Mouse (Mus musculus): Measurements from ENCODE around the gene Atp6v0d1. TPM values are rescaled to one million over a fixed set of nuclear protein-coding genes. Genes with fewer than 3 reads are reported as not detected.

Atp6v0d1 gene
- total RNA-seq, 2 experiments from 2014 or later = 103 to 113 TPM

- no peak for DNase-seq (ENCODE audit: low spot score in 2 of 2)
These were observed 23.7 kb downstream of the Atp6v0d1 start for GRCm38 (mm10) chr8:105542032-105542656.

GRCm38 (mm10) chr8:105538940-105539339 is 26.9 kb downstream of the Atp6v0d1 start:
- no peak for DNase-seq (ENCODE audit: low spot score in 2 of 2)

GRCm38 (mm10) chr8:105537011-105537677 is 28.7 kb downstream of the Atp6v0d1 start:
- DNase-seq (ENCODE audit: low spot score in 2 of 2) = no peak

GRCm38 (mm10) chr8:105536546-105536945 is 29.3 kb downstream of the Atp6v0d1 start:
- no peak for DNase-seq (ENCODE audit: low spot score in 2 of 2)

GRCm38 (mm10) chr8:105533892-105534329 is 31.9 kb downstream of the Atp6v0d1 start:
- peak in 1 of 2 experiments; percentile 60 for DNase-seq (ENCODE audit: low spot score in 2 of 2)

GRCm38 (mm10) chr8:105533439-105533838 is 32.4 kb downstream of the Atp6v0d1 start:
- DNase-seq (ENCODE audit: low spot score in 2 of 2) = no peak

GRCm38 (mm10) chr8:105531774-105532173 is 34.1 kb downstream of the Atp6v0d1 start:
- DNase-seq (ENCODE audit: low spot score in 2 of 2) = no peak

GRCm38 (mm10) chr8:105529271-105529670 is 36.6 kb downstream of the Atp6v0d1 start:
- no peak for DNase-seq (ENCODE audit: low spot score in 2 of 2)

- no peak for DNase-seq (ENCODE audit: low spot score in 2 of 2)
These were observed 37.6 kb downstream of the Atp6v0d1 start for GRCm38 (mm10) chr8:105528206-105528605.

- DNase-seq (ENCODE audit: low spot score in 2 of 2) = no peak
These were observed 38.7 kb downstream of the Atp6v0d1 start for GRCm38 (mm10) chr8:105527110-105527509.

GRCm38 (mm10) chr8:105522890-105523289 is 43.0 kb downstream of the Atp6v0d1 start:
- DNase-seq (ENCODE audit: low spot score in 2 of 2) = no peak

GRCm38 (mm10) chr8:105521995-105522769 is 43.7 kb downstream of the Atp6v0d1 start:
- no peak for DNase-seq (ENCODE audit: low spot score in 2 of 2)

GRCm38 (mm10) chr8:105521061-105521460 is 44.8 kb downstream of the Atp6v0d1 start:
- no peak for DNase-seq (ENCODE audit: low spot score in 2 of 2)

- DNase-seq (ENCODE audit: low spot score in 2 of 2) = no peak
These were observed 45.3 kb downstream of the Atp6v0d1 start for GRCm38 (mm10) chr8:105520521-105520920.

- DNase-seq (ENCODE audit: low spot score in 2 of 2) = no peak
These were observed 46.3 kb downstream of the Atp6v0d1 start for GRCm38 (mm10) chr8:105519591-105519990.

GRCm38 (mm10) chr8:105518436-105519313 is 47.2 kb downstream of the Atp6v0d1 start, which contains the start of gene Hsd11b2:
Gene Hsd11b2, plus strand, starts transcription at chr8:105518755.
- no peak for DNase-seq (ENCODE audit: low spot score in 2 of 2)

GRCm38 (mm10) chr8:105517346-105517745 is 48.5 kb downstream of the Atp6v0d1 start:
- DNase-seq (ENCODE audit: low spot score in 2 of 2) = no peak

- DNase-seq (ENCODE audit: low spot score in 2 of 2) = peak in 1 of 2 experiments; percentile 64
These were observed 49.7 kb downstream of the Atp6v0d1 start for GRCm38 (mm10) chr8:105516018-105516645.

GRCm38 (mm10) chr8:105514656-105515055 is 51.2 kb downstream of the Atp6v0d1 start:
- no peak for DNase-seq (ENCODE audit: low spot score in 2 of 2)

- DNase-seq (ENCODE audit: low spot score in 2 of 2) = no peak
These were observed 51.7 kb downstream of the Atp6v0d1 start for GRCm38 (mm10) chr8:105514194-105514593.

Data from adrenal gland, postnatal 4 days (tissue).